Mouse (Mus musculus): ENCODE measurements around the gene Fntb. TPM values are rescaled to one million over a fixed set of nuclear protein-coding genes. Genes with fewer than 3 reads are reported as not detected.
"Not testable (repeated sequence)": the region's sequence is repeated elsewhere in the genome, so short reads cannot be mapped to it uniquely, and the experiment has no call there.

The Fntb gene
- polyA plus RNA-seq, 1 experiment from 2014 or later, result 48.2 TPM

DNA sequence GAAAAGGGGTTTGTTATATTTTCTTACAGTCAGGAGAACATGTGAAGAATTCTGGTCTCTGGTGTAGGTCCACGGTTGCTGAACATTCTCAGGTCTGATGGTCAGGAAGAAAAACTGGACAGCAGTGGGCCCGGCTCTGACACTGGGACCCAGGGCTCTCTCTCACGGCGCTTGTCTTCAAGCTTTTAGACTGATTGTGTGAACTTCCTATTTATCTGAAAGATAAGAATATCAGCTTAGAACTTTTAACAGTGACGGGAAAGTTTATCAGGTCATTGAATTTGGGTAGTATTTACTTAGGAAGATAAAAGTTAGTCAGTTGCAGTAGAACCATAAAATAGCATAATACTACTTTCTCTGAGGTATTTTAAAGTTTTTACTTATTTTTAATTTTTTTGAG, 11.5 kb downstream of the Fntb start:
- no peaks in the 10 kb centered on the region for H3K27me3 ChIP-seq (ENCODE audit: low read depth, poor library complexity, severe bottlenecking)
- H3K27ac ChIP-seq, result no peak overlapping the region

DNA sequence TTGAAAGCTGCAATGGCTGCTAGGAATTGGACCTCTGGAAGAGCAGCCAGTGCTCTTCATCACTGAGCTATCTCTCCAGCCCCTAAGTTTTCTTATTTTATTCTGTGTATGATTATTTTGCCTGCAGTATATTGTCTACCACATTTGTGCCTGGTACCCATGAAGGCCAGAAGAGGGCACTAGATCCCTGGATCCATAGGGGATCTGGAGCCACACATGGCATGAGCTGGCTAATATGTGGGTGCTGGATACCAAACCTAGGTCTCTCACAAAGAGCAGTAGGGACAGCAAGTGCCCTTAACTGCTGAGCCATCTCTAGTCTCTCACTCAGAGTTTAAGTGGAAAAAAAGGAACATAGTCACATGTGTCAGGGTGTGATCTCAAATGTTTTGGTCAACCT, 12.5 kb downstream of the Fntb start:
- H3K27ac ChIP-seq, result no peak overlapping the region
- DNase-seq (ENCODE audit: low spot score), result no peak
- H3K9me3 ChIP-seq (replicated peaks), result no peaks in the 10 kb centered on the region
- 0 out of 2 replicates have a peak, but pooled peaks cover 4% of the 10 kb centered on the region for H3K36me3 ChIP-seq
- H3K4me3 ChIP-seq, result no peak overlapping the region
- H3K4me1 ChIP-seq, result peaks cover 8% of the 10 kb centered on the region; the same call in 1 of the 2 replicates
- H3K27me3 ChIP-seq (ENCODE audit: low read depth, poor library complexity, severe bottlenecking), result no peaks in the 10 kb centered on the region

More for the DNA sequence above, 11.5 kb downstream of the Fntb start:
- Histone ChIP-seq H3K4me1 (peaks cover 8% of the 10 kb centered on the region; the same call in 1 of the 2 replicates), H3K4me3 (no peak overlapping the region), H3K36me3 (0 out of 2 replicates have a peak, but pooled peaks cover 4% of the 10 kb centered on the region), H3K9me3 (replicated peaks) (no peaks in the 10 kb centered on the region)
- WGBS, result 94% methylated on average over 5 of the region's 5 CpGs
- DNase-seq (ENCODE audit: low spot score), result no peak

- no peak for DNase-seq (ENCODE audit: low spot score)
- Histone ChIP-seq H3K27me3 (ENCODE audit: low read depth, poor library complexity, severe bottlenecking) (no peaks in the 10 kb centered on the region), H3K36me3 (0 out of 2 replicates have a peak, but pooled peaks cover 4% of the 10 kb centered on the region), H3K27ac (no peak overlapping the region), H3K4me3 (no peak overlapping the region), H3K9me3 (replicated peaks) (no peaks in the 10 kb centered on the region), H3K4me1 (peaks cover 8% of the 10 kb centered on the region; the same call in 1 of the 2 replicates)
- 85% methylated on average over 10 of the region's 10 CpGs for WGBS
Measured at GRCm38 (mm10) chr12:76778305-76779083, 13.1 kb downstream of the Fntb start.

- H3K27ac ChIP-seq, result no peak overlapping the region
- no peaks in the 10 kb centered on the region for H3K9me3 ChIP-seq (replicated peaks)
- 0 out of 2 replicates have a peak, but pooled peaks cover 4% of the 10 kb centered on the region for H3K36me3 ChIP-seq
- H3K4me1 ChIP-seq, result peaks cover 7% of the 10 kb centered on the region; the same call in 1 of the 2 replicates
- 88% methylated on average over 5 of the region's 5 CpGs for WGBS
- no peaks in the 10 kb centered on the region for H3K27me3 ChIP-seq (ENCODE audit: low read depth, poor library complexity, severe bottlenecking)
- DNase-seq (ENCODE audit: low spot score), result no peak
- no peak overlapping the region for H3K4me3 ChIP-seq
Measured at GRCm38 (mm10) chr12:76779951-76780350, 14.6 kb downstream of the Fntb start.

- WGBS, result 77% methylated on average over 12 of the region's 12 CpGs
- no peaks in the 10 kb centered on the region for H3K27me3 ChIP-seq (ENCODE audit: low read depth, poor library complexity, severe bottlenecking)
- no peak overlapping the region for H3K27ac ChIP-seq
- H3K4me3 ChIP-seq, result no peak overlapping the region
- H3K4me1 ChIP-seq, result peaks cover 4% of the 10 kb centered on the region; the same call in 1 of the 2 replicates
- no peak for DNase-seq (ENCODE audit: low spot score)
- no peaks in the 10 kb centered on the region for H3K9me3 ChIP-seq (replicated peaks)
- H3K36me3 ChIP-seq, result 0 out of 2 replicates have a peak, but pooled peaks cover 4% of the 10 kb centered on the region
Measured at GRCm38 (mm10) chr12:76780639-76781468, 15.5 kb downstream of the Fntb start.

- Histone ChIP-seq H3K9me3 (replicated peaks) (no peaks in the 10 kb centered on the region), H3K27ac (no peak overlapping the region), H3K27me3 (ENCODE audit: low read depth, poor library complexity, severe bottlenecking) (no peaks in the 10 kb centered on the region), H3K4me3 (no peak overlapping the region), H3K36me3 (no peaks in the 10 kb centered on the region), H3K4me1 (peaks cover 4% of the 10 kb centered on the region; the same call in 1 of the 2 replicates)
- no peak for DNase-seq (ENCODE audit: low spot score)
- 73% methylated on average over 10 of the region's 10 CpGs for WGBS
Measured at GRCm38 (mm10) chr12:76784056-76784619, 18.7 kb downstream of the Fntb start.

GRCm38 (mm10) chr12:76790446-76791084, 25.2 kb downstream of the Fntb start:
- no peak overlapping the region for H3K4me3 ChIP-seq
- WGBS, result 76% methylated on average over 8 of the region's 8 CpGs
- H3K27ac ChIP-seq, result no peak overlapping the region
- H3K36me3 ChIP-seq, result no peaks in the 10 kb centered on the region
- no peak for DNase-seq (ENCODE audit: low spot score)
- H3K4me1 ChIP-seq, result no peaks in the 10 kb centered on the region; the same call in 1 of the 2 replicates
- H3K27me3 ChIP-seq (ENCODE audit: low read depth, poor library complexity, severe bottlenecking), result no peaks in the 10 kb centered on the region
- no peaks in the 10 kb centered on the region for H3K9me3 ChIP-seq (replicated peaks)

DNA sequence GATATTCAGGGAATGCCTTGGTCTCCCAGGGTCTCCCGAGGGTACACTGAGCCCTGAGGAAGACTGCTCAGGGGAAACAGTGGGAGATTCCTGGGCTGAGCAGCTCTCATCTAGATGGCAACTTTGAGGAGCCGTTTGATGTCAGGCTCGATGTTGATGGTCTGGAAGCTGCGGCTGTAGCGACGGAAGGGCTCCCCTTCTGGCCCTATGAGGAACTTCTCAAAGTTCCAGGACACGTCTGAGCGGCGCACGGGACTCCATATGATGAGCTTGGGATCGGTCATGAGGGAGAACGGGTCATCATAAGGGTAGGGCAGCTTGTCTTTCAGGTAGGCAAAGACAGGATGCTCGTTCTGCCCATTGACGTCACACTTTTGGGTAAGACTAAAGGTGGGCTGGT, 27.2 kb downstream of the Fntb start:
- H3K36me3 ChIP-seq; H3K4me3 ChIP-seq; DNase-seq (ENCODE audit: low spot score); H3K9me3 ChIP-seq (replicated peaks); H3K27me3 ChIP-seq (ENCODE audit: low read depth, poor library complexity, severe bottlenecking); H3K4me1 ChIP-seq; H3K27ac ChIP-seq: not testable (repeated sequence)
- WGBS, result 34% methylated on average over 14 of the region's 14 CpGs

DNA sequence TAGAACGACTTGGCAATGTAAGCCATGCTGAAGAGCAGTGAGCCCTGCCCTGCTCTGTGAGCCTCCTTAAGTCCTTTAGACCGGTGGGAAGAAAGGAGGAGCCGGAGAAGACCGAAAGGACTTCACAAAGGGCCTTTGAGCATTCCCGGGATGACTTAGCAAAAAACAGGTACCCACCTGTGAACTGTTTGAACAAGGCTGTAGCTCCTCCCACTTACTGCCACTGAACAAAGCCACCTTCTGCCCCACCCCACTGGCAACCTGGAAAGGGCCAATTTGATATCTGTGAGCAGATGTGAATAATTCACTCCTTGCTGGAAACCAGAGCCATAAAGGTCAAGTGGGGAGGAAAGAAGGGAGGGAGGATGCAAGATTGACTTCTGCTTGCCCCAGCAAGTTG, 30.0 kb downstream of the Fntb start, which contains the start of gene Gpx2:
Gene Gpx2 (minus strand): TSS at position 205 of the 400 bp plus-strand sequence.
- Histone ChIP-seq H3K4me1 (peaks cover 7% of the 10 kb centered on the region; the same call in 1 of the 2 replicates), H3K27me3 (ENCODE audit: low read depth, poor library complexity, severe bottlenecking) (no peaks in the 10 kb centered on the region), H3K36me3 (no peaks in the 10 kb centered on the region), H3K9me3 (replicated peaks) (no peaks in the 10 kb centered on the region), H3K4me3 (no peak within 1 kb of the TSS), H3K27ac (no peak within 1 kb of the TSS)
- no peak for DNase-seq (ENCODE audit: low spot score)
- WGBS, result 76% methylated on average over 5 of the region's 5 CpGs

DNA sequence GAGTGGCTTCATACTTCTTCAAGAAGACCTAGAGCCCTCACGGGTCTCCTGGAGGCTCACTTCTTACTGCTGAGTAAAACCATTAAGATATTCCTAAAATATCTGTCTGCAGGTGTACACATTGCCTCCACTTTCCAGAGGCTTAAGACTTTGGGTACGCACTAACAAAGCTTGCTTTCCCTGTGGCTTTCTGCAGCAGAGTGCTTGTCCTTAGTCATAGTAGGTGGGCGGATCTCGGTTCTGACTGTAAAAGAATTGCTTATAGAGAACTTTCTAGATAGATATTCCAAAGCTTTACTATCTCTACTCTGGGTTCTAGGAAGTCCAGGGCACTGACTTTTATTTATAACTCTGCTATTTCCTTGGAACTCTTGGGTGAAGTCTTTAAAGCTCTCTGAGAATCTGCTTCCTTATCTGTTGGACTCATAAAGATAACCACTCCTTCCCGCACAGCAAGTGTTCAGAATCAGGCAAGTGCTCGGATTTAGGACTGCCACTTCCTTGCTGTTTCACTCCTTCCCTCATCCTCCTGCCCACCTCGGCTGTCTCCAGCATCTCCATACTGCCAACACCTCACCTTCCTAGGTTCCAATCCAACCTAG, 31.6 kb downstream of the Fntb start:
- no peak overlapping the region for H3K4me3 ChIP-seq
- H3K36me3 ChIP-seq, result no peaks in the 10 kb centered on the region
- no peaks in the 10 kb centered on the region for H3K9me3 ChIP-seq (replicated peaks)
- H3K27me3 ChIP-seq (ENCODE audit: low read depth, poor library complexity, severe bottlenecking), result no peaks in the 10 kb centered on the region
- peaks cover 7% of the 10 kb centered on the region; the same call in 1 of the 2 replicates for H3K4me1 ChIP-seq
- DNase-seq (ENCODE audit: low spot score), result no peak
- 86% methylated on average over 7 of the region's 7 CpGs for WGBS
- H3K27ac ChIP-seq, result no peak overlapping the region

DNA sequence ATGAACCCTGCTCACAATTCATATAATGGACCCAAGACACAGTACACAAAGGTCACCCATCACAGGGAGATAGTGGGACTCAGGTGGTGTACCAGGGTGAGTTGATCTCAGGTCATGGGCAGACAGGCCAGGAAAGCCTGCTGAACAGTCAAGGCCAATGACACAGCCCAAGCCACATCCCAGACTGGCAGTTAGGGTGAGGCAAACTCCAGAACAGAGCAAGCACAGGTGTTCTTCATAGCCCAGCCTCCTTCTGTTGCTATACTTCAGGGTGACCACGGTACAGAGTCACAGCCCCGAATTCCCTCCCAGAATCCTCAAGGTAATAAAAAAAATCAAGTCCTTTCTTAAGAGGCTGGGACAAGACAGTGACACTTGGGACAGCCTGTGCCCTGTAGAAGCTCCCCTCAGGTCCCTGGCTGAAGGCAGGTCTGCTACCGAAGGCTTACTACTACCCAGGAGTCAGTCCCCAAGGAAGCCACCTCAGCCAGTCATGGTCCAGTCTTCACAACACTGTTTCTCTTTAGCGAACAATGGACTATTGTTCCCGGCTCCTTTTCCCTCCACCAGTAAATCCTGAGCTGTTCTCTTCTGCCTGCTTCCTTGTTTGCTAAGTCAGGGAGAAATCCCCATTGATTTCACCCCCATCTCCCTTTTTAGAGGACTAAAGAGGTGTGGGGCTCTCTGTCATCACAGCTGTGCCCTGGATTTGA, 32.8 kb downstream of the Fntb start:
- H3K36me3 ChIP-seq, result no peaks in the 10 kb centered on the region
- H3K4me1 ChIP-seq, result 0 out of 2 replicates have a peak, but pooled peaks cover 7% of the 10 kb centered on the region
- 84% methylated on average over 5 of the region's 5 CpGs for WGBS
- H3K9me3 ChIP-seq (replicated peaks), result no peaks in the 10 kb centered on the region
- DNase-seq (ENCODE audit: low spot score), result no peak
- H3K4me3 ChIP-seq, result no peak overlapping the region
- H3K27ac ChIP-seq, result no peak overlapping the region
- no peaks in the 10 kb centered on the region for H3K27me3 ChIP-seq (ENCODE audit: low read depth, poor library complexity, severe bottlenecking)

Measured in limb, embryonic 10.5 days (tissue).